Mouse (Mus musculus) stomach, postnatal 0 days (tissue): Measurements from ENCODE around the gene Ssu72.

Experiments
- CTCF ChIP-seq: IDR thresholded peaks from 2 replicates; pipeline ENCODE4 v1.5.1; 2016; ENCODE audit warnings: antibody characterized with exemption, low read depth, mild to moderate bottlenecking, moderate library complexity
- EP300 ChIP-seq: optimal IDR thresholded peaks from 2 replicates; pipeline ENCODE3; 2016; ENCODE audit warnings: antibody characterized with exemption

DNA sequence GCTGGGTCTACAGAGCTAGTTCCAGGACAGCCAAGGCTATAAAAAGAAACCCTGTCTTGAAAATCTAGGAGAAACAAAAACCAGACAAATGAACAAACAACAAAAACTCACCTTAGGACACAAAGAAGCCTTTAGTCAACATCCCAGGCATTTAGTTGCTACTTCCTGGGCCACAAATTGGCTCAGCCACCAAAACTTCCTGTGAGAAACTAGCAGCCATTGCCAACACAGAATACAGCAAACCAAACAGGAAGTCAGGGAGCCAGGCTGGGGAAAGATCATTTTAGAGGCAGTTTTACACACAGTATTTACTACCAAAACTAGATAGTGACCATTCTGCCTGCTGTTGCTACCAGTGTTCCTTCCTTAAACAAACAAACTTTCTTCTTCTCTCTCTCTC lies 37.7 kb upstream of the Ssu72 start:
- TF ChIP-seq CTCF: no peak
- TF ChIP-seq EP300: no peak
